Mouse (Mus musculus): ENCODE data around the gene Olfr727.

Olfr727 gene

GRCm38 (mm10) chr14:50122886-50123285 is at the start of gene Olfr727:
Gene Olfr727, plus strand, starts transcription at chr14:50123186.
- no peak for DNase-seq (ENCODE audit: low spot score in 2 of 2)

DNA sequence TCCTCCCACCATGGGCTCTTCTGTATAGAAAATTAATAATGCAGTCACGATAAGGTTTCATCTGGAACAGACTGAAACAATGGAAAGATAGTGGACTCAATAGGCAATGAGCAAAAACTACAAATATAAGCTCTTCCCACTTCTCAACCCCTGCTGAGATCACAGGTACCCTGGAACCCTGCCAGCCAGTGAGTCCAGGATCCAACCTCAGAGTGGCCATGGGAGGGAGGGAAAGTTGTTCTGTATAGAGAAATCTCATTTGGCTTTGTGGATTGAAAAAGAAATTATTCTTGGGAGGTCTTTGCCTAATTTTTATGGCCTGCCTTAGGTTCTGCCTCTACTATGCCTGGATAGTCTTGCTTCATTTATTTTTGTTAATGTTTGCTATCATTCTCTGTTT is 32.1 kb upstream of the Olfr727 start, which contains the start of gene Olfr726:
Gene Olfr726 (minus strand): TSS at position 101 of the 400 bp plus-strand sequence.
- no peak for DNase-seq (ENCODE audit: low spot score in 2 of 2)

DNA sequence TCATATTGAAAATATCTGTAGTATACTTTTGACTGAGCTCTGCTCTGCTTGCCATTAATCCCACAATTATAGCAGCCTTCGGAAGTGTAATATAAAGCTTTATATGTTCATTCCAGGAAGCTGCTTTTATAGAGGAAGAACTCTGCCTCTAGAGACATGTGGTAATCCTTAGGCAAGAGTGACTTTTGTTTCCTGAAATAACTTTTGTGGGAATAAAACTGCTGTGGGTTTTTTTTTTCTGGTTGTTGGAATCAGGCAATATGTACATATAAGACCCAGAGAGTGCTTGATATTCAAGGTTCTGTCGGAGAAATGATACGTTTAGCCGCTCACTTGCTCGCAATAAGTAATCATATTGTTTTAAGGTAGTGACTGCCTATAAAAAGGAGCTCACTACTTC is 19.6 kb downstream of the Olfr727 start, which contains the start of gene Olfr728:
Gene Olfr728 (minus strand): TSS at position 101 of the 400 bp plus-strand sequence.
- no peak for DNase-seq (ENCODE audit: low spot score in 2 of 2)

DNA sequence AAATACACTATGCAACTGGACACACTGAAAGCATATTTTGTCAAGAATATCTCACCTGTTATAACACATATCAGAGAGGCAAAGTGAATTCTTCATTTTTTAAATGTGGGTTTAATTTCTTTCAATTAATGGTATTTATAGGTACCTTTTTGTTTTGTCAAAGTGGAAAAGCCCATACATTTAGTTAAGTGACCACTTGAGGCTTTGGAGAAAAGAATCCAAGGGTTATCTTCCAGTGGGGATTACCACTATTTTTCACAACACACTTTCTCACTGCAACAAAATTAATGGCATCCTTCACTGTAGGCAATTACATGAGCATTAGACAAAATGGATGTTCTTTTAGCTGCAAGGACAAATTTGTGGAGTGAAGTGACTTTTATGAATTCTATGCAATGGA is 29.8 kb downstream of the Olfr727 start, which contains the start of gene Olfr729:
Gene Olfr729 (minus strand): TSS at position 101 of the 400 bp plus-strand sequence.
- DNase-seq (ENCODE audit: low spot score in 2 of 2), result no peak

Measured in urinary bladder, postnatal 36 days (tissue).